Mouse (Mus musculus) bone marrow, adult 2 months (tissue): ENCODE measurements at regions not wholly inside any gene's neighbourhood (a gene's known extent, or its start where the extent isn't known, plus 50 kb on each side); places are given as distances from the start of the nearest gene placed in this dataset.

Source experiments
- CTCF ChIP-seq: fragments of 200-500 bp; IDR thresholded peaks from 2 replicates; pipeline ENCODE4 v1.5.1; 2011; ENCODE audit warnings: low read length, control low read depth; ENCODE audit not compliant: control insufficient read depth, insufficient read depth
- POLR2A ChIP-seq: fragments of 200-500 bp; IDR thresholded peaks from 2 replicates; pipeline ENCODE4 v1.6.1; 2011; ENCODE audit warnings: low read depth, mild to moderate bottlenecking, control low read depth, low read length, borderline replicate concordance; ENCODE audit not compliant: control insufficient read depth

DNA sequence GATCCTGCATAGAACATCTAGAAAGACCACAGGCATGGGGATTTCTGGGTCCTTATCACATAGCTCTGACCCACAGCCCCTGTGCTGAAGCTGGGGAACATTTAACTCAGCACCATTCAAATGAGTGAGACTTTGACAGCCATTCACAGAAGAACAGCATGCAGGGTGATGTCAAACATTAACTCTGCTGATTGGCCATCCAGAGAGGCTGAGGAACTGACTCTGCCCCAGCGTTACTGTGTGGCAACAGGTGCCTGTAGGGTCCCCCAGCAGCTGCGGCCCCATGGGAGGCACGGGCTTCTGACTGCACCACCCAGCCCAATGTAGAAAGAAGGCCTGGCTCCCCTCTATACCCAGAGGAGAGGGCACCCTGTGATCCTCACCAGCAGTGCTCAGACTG, 73.3 kb upstream of the Syt13 start:
- no peak for TF ChIP-seq POLR2A
- no peak for TF ChIP-seq CTCF
